24 mouse cellular contexts compared by ENCODE assay signal in the genomic region with DNA sequence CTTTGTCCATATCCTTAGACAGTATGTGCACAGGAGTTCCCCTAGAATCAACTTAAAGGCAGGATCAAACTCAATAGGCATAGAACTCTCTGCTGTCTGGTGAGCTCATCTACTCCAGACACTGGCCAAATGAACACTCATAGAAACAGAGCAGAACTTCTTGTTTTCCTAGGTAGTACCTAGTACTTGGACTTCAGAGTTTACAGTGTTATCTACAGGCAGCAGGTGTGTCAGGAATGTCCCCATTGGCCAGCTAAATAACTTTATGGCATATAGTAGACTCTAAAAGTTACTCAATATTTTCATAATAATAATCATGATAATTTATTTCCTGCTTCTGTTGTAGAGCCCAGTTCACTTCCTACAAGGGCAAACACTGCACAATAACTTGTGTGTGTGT. TPM values are rescaled to one million over a fixed set of nuclear protein-coding genes. Genes with fewer than 3 reads are reported as not detected.
DNase-seq lines count a peak whose midpoint lies in the region; ATAC-seq and TF ChIP-seq lines count a peak whose summit lies in the region.
"Had no signal": no experiment of that assay in that cellular context is flagged by ENCODE, and none has a peak within 500 bp of the region (broad histone marks: within the 10 kb centered on the region; RNA-seq: fewer than 3 reads in every experiment).

No protein-coding gene starts in this region.

- no peaks in the 10 kb centered on the region for H3K9me3 ChIP-seq in intestine, embryonic 15.5 days
- no peaks in the 10 kb centered on the region for H3K9me3 ChIP-seq in intestine, postnatal 0 days (ENCODE audit: control insufficient read depth)
- no peaks in the 10 kb centered on the region for H3K9me3 ChIP-seq in stomach, embryonic 16.5 days (replicated peaks; ENCODE audit: control insufficient read depth, low read length)
- H3K9me3 ChIP-seq in liver, embryonic 11.5 days (ENCODE audit: control insufficient read depth, low read length) = no peaks in the 10 kb centered on the region
- H3K9me3 ChIP-seq: embryonic facial prominence, embryonic 10.5 days; embryonic facial prominence, embryonic 12.5 days; forebrain, embryonic 13.5 days; forebrain, embryonic 15.5 days had no signal

- ATAC-seq in intestine, embryonic 15.5 days = peak; percentile 95
- peak; percentile 100 for ATAC-seq in intestine, postnatal 0 days
- 0 out of 2 replicates have a peak, but pooled peaks have one; percentile 13 for ATAC-seq in stomach, embryonic 16.5 days (ENCODE audit: insufficient read depth, low FRiP score)
- no peak for ATAC-seq in liver, embryonic 11.5 days (replicated peaks; ENCODE audit: low FRiP score)
- ATAC-seq: activated CD4-positive, CD25-positive, alpha-beta regulatory T cell, adult 4 months; CD4-positive, CD25-positive, alpha-beta regulatory T cell, adult 4 months; forebrain, embryonic 13.5 days; forebrain, embryonic 15.5 days; Patski had no signal

- no peak for TF ChIP-seq CTCF in intestine, postnatal 0 days (IDR thresholded peaks at IDR 0.05; ENCODE audit: low read depth)
- no peak for TF ChIP-seq CTCF in kidney, adult 2 months (conservative IDR thresholded peaks at IDR 0.05; ENCODE audit: insufficient read depth, insufficient read length, low read depth, low read length)
- no peak for TF ChIP-seq CTCF in left cerebral cortex, adult 2 months (IDR thresholded peaks at IDR 0.05)

- no peak overlapping the region for H3K4me2 ChIP-seq in intestine, embryonic 15.5 days (replicated peaks)
- no peak overlapping the region for H3K4me2 ChIP-seq in intestine, postnatal 0 days (replicated peaks; ENCODE audit: low read depth)
- H3K4me2 ChIP-seq in stomach, embryonic 16.5 days (ENCODE audit: low read depth, low read length) = no peak overlapping the region
- no peak overlapping the region for H3K4me2 ChIP-seq in liver, embryonic 11.5 days
- H3K4me2 ChIP-seq: embryonic facial prominence, embryonic 12.5 days; forebrain, embryonic 13.5 days; forebrain, embryonic 15.5 days had no signal

- H3K27me3 ChIP-seq in intestine, embryonic 15.5 days (replicated peaks) = no peaks in the 10 kb centered on the region
- H3K27me3 ChIP-seq in intestine, postnatal 0 days (replicated peaks; ENCODE audit: control insufficient read depth, insufficient read depth, low read length) = no peaks in the 10 kb centered on the region
- H3K27me3 ChIP-seq in stomach, embryonic 16.5 days (ENCODE audit: control insufficient read depth, insufficient read depth, low read length) = no peaks in the 10 kb centered on the region
- no peaks in the 10 kb centered on the region for H3K27me3 ChIP-seq in kidney, adult 2 months (replicated peaks; ENCODE audit: control insufficient read depth, insufficient read depth, low read length)
- H3K27me3 ChIP-seq in liver, embryonic 11.5 days (replicated peaks; ENCODE audit: control insufficient read depth, insufficient read depth, low read length) = no peaks in the 10 kb centered on the region
- H3K27me3 ChIP-seq: CH12.LX; embryonic facial prominence, embryonic 12.5 days; forebrain, embryonic 13.5 days; forebrain, embryonic 15.5 days; Patski had no signal

- no peaks in the 10 kb centered on the region for H3K4me1 ChIP-seq in intestine, embryonic 15.5 days (replicated peaks)
- H3K4me1 ChIP-seq in intestine, postnatal 0 days (replicated peaks; ENCODE audit: control insufficient read depth, insufficient read depth, low read length) = no peaks in the 10 kb centered on the region
- no peaks in the 10 kb centered on the region for H3K4me1 ChIP-seq in stomach, embryonic 16.5 days (ENCODE audit: control insufficient read depth, insufficient read depth, low read length)
- H3K4me1 ChIP-seq in kidney, adult 2 months (ENCODE audit: control insufficient read depth, insufficient read depth, low read length) = no peaks in the 10 kb centered on the region
- H3K4me1 ChIP-seq in liver, embryonic 11.5 days (replicated peaks; ENCODE audit: control insufficient read depth, insufficient read depth, low read length) = no peaks in the 10 kb centered on the region
- H3K4me1 ChIP-seq: forebrain, embryonic 13.5 days; forebrain, embryonic 15.5 days had no signal

- H3K9ac ChIP-seq in intestine, embryonic 15.5 days = no peak overlapping the region
- H3K9ac ChIP-seq in intestine, postnatal 0 days (ENCODE audit: low read depth, low read length) = no peak overlapping the region
- H3K9ac ChIP-seq in stomach, embryonic 16.5 days (ENCODE audit: low read length) = no peak overlapping the region
- no peak overlapping the region for H3K9ac ChIP-seq in liver, embryonic 11.5 days (ENCODE audit: low read depth, low read length)
- H3K9ac ChIP-seq: embryonic facial prominence, embryonic 12.5 days; forebrain, embryonic 13.5 days; forebrain, embryonic 15.5 days had no signal

- DNase-seq in kidney, adult 2 months = no peak
- DNase-seq in left cerebral cortex, adult 2 months (ENCODE audit: extremely low spot score in 1 of 2, low spot score in 2 of 2) = no peak
- no peak for DNase-seq in liver, embryonic 11.5 days (ENCODE audit: low spot score)
- DNase-seq: adrenal gland, adult 8-10 months; adrenal gland, postnatal 14 days; adrenal gland, postnatal 36 days; B cell, adult 2 months; cerebellum, adult 11-12 months; cerebellum, adult 2 months; cerebellum, adult 9-10 months; cerebellum, postnatal 10 days; cerebellum, postnatal 25 days had no signal

- no peaks in the 10 kb centered on the region for H3K36me3 ChIP-seq in intestine, embryonic 15.5 days
- no peaks in the 10 kb centered on the region for H3K36me3 ChIP-seq in intestine, postnatal 0 days (ENCODE audit: control insufficient read depth, insufficient read depth)
- H3K36me3 ChIP-seq in stomach, embryonic 16.5 days (ENCODE audit: control insufficient read depth, insufficient read depth, low read length) = no peaks in the 10 kb centered on the region
- H3K36me3 ChIP-seq in kidney, adult 2 months (ENCODE audit: control insufficient read depth, insufficient read depth, low read length) = no peaks in the 10 kb centered on the region
- H3K36me3 ChIP-seq in liver, embryonic 11.5 days (ENCODE audit: control insufficient read depth, insufficient read depth, low read length) = no peaks in the 10 kb centered on the region
- H3K36me3 ChIP-seq: embryonic facial prominence, embryonic 10.5 days; embryonic facial prominence, embryonic 12.5 days; forebrain, embryonic 15.5 days; G1E had no signal

- H3K4me3 ChIP-seq in intestine, embryonic 15.5 days (replicated peaks) = no peak overlapping the region
- no peak overlapping the region for H3K4me3 ChIP-seq in intestine, postnatal 0 days (ENCODE audit: low read depth, low read length)
- no peak overlapping the region for H3K4me3 ChIP-seq in stomach, embryonic 16.5 days (replicated peaks; ENCODE audit: low read length)
- no peak overlapping the region for H3K4me3 ChIP-seq in kidney, adult 2 months (ENCODE audit: insufficient read depth, low read depth, low read length)
- no peak overlapping the region for H3K4me3 ChIP-seq in left cerebral cortex, adult 2 months
- no peak overlapping the region for H3K4me3 ChIP-seq in liver, embryonic 11.5 days (ENCODE audit: low read depth, low read length)
- H3K4me3 ChIP-seq: embryonic facial prominence, embryonic 10.5 days; embryonic facial prominence, embryonic 12.5 days; forebrain, embryonic 13.5 days; forebrain, embryonic 15.5 days had no signal

- H3K27ac ChIP-seq in intestine, embryonic 15.5 days = no peak overlapping the region
- H3K27ac ChIP-seq in intestine, postnatal 0 days (ENCODE audit: low read depth, low read length) = peak overlapping the region; percentile 58
- no peak overlapping the region for H3K27ac ChIP-seq in stomach, embryonic 16.5 days (ENCODE audit: low read length)
- H3K27ac ChIP-seq in kidney, adult 2 months (ENCODE audit: insufficient read depth, low read depth, low read length) = no peak overlapping the region
- no peak overlapping the region for H3K27ac ChIP-seq in left cerebral cortex, adult 2 months
- no peak overlapping the region for H3K27ac ChIP-seq in liver, embryonic 11.5 days (ENCODE audit: low read depth, low read length)
- H3K27ac ChIP-seq: embryonic facial prominence, embryonic 10.5 days; embryonic facial prominence, embryonic 12.5 days; forebrain, embryonic 13.5 days; forebrain, embryonic 15.5 days had no signal

- no peak for TF ChIP-seq POLR2A in kidney, adult 2 months (IDR thresholded peaks at IDR 0.05; ENCODE audit: low read depth, low read length)

- intact Hi-C loops in left cerebral cortex, adult 2 months (cut with DNase I) = no loop called here

RNA-seq across cellular contexts. Expression of gene Lpp, which starts 16.8 kb away (rescaled TPM):
- polyA plus RNA-seq in intestine, embryonic 15.5 days (2015; fragmentation: Nextera tagmentation; extraction: Ambion mirVana) = 61.7 and 63.0 TPM in 2 replicates
- 32.8 and 37.5 TPM in 2 replicates for polyA plus RNA-seq in intestine, postnatal 0 days (2015; fragmentation: Nextera tagmentation; extraction: Ambion mirVana)
- 79.4 and 89.8 TPM in 2 replicates for polyA plus RNA-seq in stomach, embryonic 16.5 days (2015; fragmentation: Nextera tagmentation; extraction: Ambion mirVana)
- polyA plus RNA-seq in kidney, adult 2 months (2012; rRNA removed) = 15.9 and 20.2 TPM in 2 replicates
- 1 to 10 TPM; 6.9 to 7.5 TPM for total RNA-seq in left cerebral cortex, adult 2 months (2021)
- 19.5 and 21.2 TPM in 2 replicates for polyA plus RNA-seq in liver, embryonic 11.5 days (2014; fragmentation: Nextera tagmentation; extraction: Ambion mirVana)
- polyA plus RNA-seq: G1E had no signal
